Mouse (Mus musculus) spleen, postnatal 10 days (tissue): ENCODE measurements at regions not wholly inside any gene's neighbourhood (a gene's known extent, or its start where the extent isn't known, plus 50 kb on each side); places are given as distances from the start of the nearest gene placed in this dataset.
"Not testable (repeated sequence)": the region's sequence is repeated elsewhere in the genome, so short reads cannot be mapped to it uniquely, and the experiment has no call there.

Experiments used
- DNase-seq, 2 experiments: peaks; one replicate each; pipeline ENCODE4 v3.0.0; 2021 to 2022; ENCODE audit warnings: low spot score in 2 of 2

GRCm38 (mm10) chr6:143431896-143432450 is 265.0 kb downstream of the Etnk1 start:
- DNase-seq = no peak

- no peak for DNase-seq
These were observed 270.6 kb downstream of the Etnk1 start for GRCm38 (mm10) chr6:143437367-143438271.

DNA sequence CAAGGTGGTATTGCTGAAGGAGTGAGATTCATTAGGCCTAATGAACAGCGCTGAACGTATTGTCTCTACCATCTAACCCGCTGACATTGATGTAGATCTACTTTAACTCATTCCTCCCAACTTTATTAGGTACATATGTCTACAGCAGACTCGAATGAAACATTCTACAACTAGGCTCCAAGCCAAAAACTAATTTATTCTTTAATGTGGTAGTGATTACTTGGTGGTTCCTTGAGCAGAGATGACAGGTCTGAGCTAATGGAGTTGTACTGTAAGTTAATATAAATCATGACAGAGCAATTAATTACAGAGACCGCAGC is 271.2 kb downstream of the Etnk1 start:
- DNase-seq = no peak

- DNase-seq = no peak
These were observed 272.5 kb downstream of the Etnk1 start for GRCm38 (mm10) chr6:143439484-143439883.

DNA sequence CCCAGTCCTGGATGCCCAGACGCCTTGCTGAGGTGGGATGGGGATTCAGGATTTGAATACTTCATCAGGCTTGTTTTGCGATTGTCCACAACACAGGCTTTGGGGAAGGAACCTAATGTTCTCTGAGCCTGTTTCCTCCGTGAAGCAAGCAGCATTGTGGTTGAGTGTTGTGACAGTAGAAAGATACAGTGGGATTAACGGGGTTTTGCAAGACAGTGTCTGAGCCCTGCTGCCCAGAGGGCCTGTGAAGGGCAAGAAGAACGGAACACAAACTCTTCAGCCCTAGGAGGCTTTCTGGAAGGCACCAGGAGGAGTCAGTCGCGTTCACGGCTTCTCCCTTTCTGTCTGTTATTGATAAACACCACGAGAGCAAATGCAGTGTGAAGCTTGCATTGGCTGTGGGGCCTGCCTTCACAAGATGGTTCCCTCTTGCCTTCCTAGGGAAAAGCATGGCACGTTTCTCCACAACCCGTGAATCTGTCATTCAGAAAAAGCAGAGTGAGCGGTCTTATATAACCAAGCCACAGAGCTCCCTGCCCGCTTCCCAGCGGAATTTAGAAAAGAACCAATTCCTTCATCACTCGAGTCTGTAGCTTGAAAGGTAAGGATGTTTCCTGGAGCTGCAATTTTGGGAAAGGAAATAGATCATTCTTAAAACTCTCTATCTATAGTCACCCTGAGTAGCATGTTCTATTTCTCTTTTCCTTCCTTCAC is 273.4 kb downstream of the Etnk1 start:
- no peak for DNase-seq

- DNase-seq = no peak
These were observed 275.3 kb downstream of the Etnk1 start for GRCm38 (mm10) chr6:143442361-143442760.

GRCm38 (mm10) chr6:143443446-143443845 is 276.4 kb downstream of the Etnk1 start:
- no peak for DNase-seq

DNA sequence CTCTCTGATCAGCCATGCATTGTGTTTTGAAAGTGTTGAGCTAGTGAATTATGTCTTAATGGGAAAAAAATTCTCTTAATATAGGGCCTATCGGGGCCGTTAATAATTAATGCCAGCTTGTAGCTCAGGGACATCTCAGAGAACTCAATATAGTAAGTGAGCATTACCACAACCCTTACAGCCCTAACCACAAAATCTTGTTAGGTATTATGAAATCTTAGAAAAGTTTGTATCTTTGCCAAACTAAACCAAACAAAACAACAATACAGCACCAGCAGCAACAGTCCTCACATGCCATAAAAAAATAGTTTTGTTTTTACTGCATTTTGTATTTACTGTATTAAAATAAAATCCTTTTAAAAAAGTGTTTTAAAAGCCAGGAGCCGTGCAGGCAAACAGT is 277.8 kb downstream of the Etnk1 start:
- no peak for DNase-seq

DNA sequence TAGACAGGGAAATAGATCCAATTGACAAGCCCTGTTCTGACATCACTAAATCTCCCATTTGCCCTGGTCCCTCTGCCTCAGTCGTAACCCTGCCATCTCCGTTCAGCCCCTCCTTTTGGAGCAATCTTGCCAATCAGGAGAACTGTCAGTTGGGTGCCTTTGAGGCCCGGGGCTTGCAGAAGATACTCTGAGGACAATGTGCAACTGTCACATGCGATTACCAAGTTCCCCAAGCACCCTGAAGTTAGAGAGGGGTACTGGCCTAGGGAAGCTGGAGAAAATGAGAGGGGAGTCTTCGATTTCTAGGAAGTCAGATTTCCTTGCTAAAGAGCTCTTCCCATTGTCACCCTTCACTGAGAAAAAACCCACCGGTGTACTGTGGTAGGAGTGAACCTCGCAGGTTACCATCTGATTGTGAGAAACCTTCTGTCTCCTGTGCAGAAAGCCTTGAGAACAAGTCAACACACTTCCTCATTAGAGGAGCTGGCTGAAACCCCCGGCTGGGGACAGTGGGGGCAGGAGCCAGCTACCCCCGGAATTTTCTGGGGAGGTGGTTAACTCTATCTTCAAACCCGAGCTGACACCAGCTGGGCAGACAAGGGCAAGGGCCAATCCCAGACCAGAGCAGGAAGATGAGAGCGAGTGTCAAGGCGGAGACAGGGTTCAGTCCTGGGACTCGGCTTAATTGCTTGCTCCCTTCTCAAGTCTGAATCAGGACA is 279.0 kb downstream of the Etnk1 start:
- no peak for DNase-seq

GRCm38 (mm10) chr6:143447060-143447459 is 280.0 kb downstream of the Etnk1 start:
- DNase-seq = no peak

GRCm38 (mm10) chr6:143449071-143449470 is 282.1 kb downstream of the Etnk1 start:
- no peak for DNase-seq

DNA sequence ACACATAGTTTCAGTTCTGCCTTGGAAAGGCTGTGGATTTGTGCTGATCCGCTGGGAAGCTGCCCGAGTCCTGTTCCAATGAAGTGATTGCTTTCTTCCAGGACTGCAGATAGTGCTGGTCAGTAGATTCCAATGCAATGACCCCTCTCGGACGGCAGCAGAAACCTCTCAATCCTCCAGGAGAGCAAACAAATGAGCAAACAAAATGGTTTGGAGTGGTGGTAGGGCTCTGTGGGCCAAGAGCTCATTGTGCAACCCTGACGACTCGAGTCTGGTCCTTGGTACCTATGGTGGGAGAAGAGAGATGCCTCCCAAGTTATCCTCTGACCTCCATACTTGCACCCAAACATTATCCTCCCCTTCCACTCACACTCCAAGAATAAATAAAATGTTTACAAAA is 284.8 kb downstream of the Etnk1 start:
- DNase-seq = no peak

- DNase-seq = no peak
These were observed 287.7 kb downstream of the Etnk1 start for GRCm38 (mm10) chr6:143454695-143455218.

DNA sequence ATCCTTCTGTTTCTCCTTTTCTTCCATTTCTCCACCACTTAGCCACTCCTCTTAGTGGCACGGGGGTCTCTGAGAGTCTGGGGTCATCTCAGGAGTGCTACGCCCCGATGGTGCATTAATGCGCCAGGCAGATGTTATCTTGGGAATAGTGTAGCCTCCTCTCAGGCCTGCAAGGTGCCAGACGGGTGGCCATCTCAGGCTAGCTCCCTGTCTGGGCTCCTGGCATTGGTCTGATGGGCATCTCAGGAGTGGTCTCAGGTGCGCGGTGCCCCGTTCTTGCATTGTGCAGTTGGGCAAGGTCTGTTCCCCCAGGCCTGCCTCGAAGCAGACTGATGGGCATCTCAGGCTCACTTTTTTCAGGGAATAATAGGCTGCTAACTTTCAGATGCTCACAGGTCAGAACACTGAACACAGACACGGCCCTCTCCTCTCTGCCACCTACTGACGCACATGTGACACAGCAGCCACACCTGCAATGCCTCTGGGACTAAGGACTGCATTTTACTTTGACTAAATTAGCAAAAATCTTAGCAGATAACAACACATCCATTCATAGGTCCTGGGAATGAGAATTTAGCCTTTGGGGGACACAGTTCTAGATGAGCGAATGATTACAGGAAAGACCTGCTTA is 298.0 kb downstream of the Etnk1 start:
- no peak for DNase-seq

DNA sequence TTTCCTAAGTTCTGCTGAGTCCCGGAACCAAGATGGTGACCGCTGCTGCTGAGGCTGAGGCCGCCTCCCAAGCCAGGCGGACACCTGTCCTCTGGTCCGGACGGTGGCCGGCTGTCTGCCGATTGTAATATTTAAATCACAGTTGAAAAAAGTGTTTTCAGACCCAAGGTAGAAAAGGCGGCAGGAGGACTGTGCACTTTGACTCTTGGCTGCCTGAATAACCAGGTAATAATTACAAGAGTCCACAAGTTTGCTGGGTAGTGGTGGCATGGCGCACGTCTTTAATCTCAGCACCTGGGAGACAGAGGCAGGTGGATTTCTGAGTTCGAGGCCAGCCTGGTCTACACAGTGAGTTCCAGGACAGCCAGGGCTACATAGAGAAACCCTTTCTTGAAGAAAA is 305.7 kb downstream of the Etnk1 start:
- DNase-seq = not testable (repeated sequence)

GRCm38 (mm10) chr6:143474396-143474795 is 307.4 kb downstream of the Etnk1 start:
- DNase-seq = no peak

GRCm38 (mm10) chr6:143475296-143475695 is 308.3 kb downstream of the Etnk1 start:
- DNase-seq = no peak

GRCm38 (mm10) chr6:143477396-143477795 is 310.4 kb downstream of the Etnk1 start:
- no peak for DNase-seq

GRCm38 (mm10) chr6:143479239-143479638 is 312.2 kb downstream of the Etnk1 start:
- DNase-seq = no peak

DNA sequence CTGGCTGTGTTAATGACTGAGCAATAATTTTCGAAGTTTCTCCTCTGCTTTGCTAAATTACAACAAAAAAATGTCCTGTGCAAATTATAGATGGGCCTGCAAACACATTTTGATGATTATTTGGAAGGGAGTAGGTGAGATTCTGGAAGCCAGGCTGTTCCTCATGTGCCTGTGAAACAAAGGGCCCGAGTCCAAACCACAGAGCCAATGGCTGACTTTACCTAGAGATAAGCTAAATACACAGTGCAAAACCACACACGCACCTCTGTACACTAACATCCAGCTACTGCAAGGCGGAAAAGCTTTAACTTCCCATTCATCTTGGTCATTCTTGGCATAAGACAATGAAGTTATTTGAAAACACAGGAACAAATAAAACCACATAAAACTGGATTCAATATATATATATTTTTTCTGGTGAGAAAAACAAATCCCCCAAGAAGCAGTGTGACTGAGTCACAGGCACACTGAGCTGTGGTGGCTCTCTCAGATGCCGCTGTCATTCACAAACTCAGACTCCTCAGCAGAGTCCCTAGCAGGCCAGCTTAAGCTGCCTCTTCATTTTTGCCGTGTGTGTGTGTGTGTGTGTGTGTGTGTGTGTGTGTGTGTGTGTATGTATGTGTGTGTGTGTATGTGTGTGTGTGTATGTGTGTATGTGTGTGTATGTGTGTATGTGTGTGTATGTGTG is 312.8 kb downstream of the Etnk1 start:
- no peak for DNase-seq

DNA sequence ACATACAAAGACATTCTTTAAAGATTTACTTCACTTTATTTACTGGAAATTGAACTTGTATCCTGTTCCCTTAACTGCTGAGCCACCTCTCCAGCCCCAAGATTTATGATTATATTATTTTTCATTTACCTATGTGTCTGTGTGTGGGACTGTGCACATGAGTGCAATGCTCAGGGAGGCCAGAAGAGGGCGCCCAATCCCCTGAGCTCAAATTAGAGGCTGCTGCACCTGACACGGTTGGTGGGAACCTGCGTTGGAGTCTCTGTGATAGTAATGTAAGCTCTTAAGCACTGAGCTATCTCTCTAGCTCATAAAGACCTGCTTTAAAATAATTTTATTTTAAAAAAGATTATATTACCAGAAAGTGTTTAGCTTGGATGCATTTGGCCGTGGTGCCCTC is 315.3 kb downstream of the Etnk1 start:
- no peak for DNase-seq
